Mouse (Mus musculus): ENCODE data around the gene Nr1i2.

- TF ChIP-seq CTCF (IDR thresholded peaks at IDR 0.05; ENCODE audit: low read depth) = no peak
- TF ChIP-seq EP300 (IDR thresholded peaks at IDR 0.05; ENCODE audit: low read depth) = no peak
Observed at GRCm38 (mm10) chr16:38282559-38283160, 12.0 kb downstream of the Nr1i2 start.

Data from liver, embryonic 14.5 days (tissue).